Mouse (Mus musculus) monocyte, adult 5-6 weeks (primary cell): ENCODE results near the gene Msh2. TPM values are rescaled to one million over a fixed set of nuclear protein-coding genes. Genes with fewer than 3 reads are reported as not detected.

Source experiments
- total RNA-seq: library from RNA; stranded (forward); fragments of 200-1000, 200-491, 200-594 nt; gene quantifications from 3 replicates; pipeline ENCODE4 v1.2.3, GENCODE M21; 2017

Msh2 gene
- total RNA-seq, 1 experiment from 2014 or later: 67.9 TPM

Other genes with a start within 250 kb of the Msh2 start
- gene Stpg4, start 244.6 kb upstream of the Msh2 start, total RNA-seq: not detected in 3 replicates
- gene Calm2, start 225.4 kb upstream of the Msh2 start, total RNA-seq: 1,504 to 2,308 TPM (median 2,140 TPM) in 3 replicates
- gene Epcam, start 36.4 kb upstream of the Msh2 start, total RNA-seq: 0.19 to 2.6 TPM (median 1.8 TPM) in 3 replicates
- gene Kcnk12, start 125.7 kb downstream of the Msh2 start, total RNA-seq: not detected in 3 replicates
- not detected in 3 replicates for gene Rpl36-ps4, start 248.6 kb downstream of the Msh2 start, total RNA-seq